Mouse (Mus musculus) urinary bladder, postnatal 10 days (tissue): ENCODE measurements around the gene Steap4.
"Not testable (repeated sequence)": the region's sequence is repeated elsewhere in the genome, so short reads cannot be mapped to it uniquely, and the experiment has no call there.

Experiments used
- DNase-seq: peaks from one replicate; pipeline ENCODE4 v3.0.0; 2022; ENCODE audit warnings: low spot score

Gene Steap4

GRCm38 (mm10) chr5:7960176-7960575 is at the start of gene Steap4:
Gene Steap4 (plus strand): TSS chr5:7960457.
- DNase-seq, result no peak

GRCm38 (mm10) chr5:7911975-7912374 is 48.3 kb upstream of the Steap4 start:
- DNase-seq, result no peak

GRCm38 (mm10) chr5:7917501-7918295 is 42.6 kb upstream of the Steap4 start:
- no peak for DNase-seq

GRCm38 (mm10) chr5:7918296-7918579 is 42.0 kb upstream of the Steap4 start:
- no peak for DNase-seq

GRCm38 (mm10) chr5:7919681-7920080 is 40.6 kb upstream of the Steap4 start:
- DNase-seq, result no peak

GRCm38 (mm10) chr5:7922751-7923150 is 37.5 kb upstream of the Steap4 start:
- no peak for DNase-seq

- no peak for DNase-seq
These were observed 36.6 kb upstream of the Steap4 start for GRCm38 (mm10) chr5:7923666-7924065.

GRCm38 (mm10) chr5:7932234-7933221 is 27.7 kb upstream of the Steap4 start:
- DNase-seq, result no peak

- not testable (repeated sequence) for DNase-seq
These were observed 26.8 kb upstream of the Steap4 start for GRCm38 (mm10) chr5:7933495-7933894.

GRCm38 (mm10) chr5:7933933-7934675 is 26.2 kb upstream of the Steap4 start:
- DNase-seq, result no peak

- no peak for DNase-seq
These were observed 5.4 kb upstream of the Steap4 start for GRCm38 (mm10) chr5:7954838-7955237.

- DNase-seq, result no peak
These were observed 4.8 kb upstream of the Steap4 start for GRCm38 (mm10) chr5:7955371-7955966.

GRCm38 (mm10) chr5:7958061-7958460 is 2.2 kb upstream of the Steap4 start:
- no peak for DNase-seq

- DNase-seq, result no peak
These were observed 971 bp upstream of the Steap4 start for GRCm38 (mm10) chr5:7959286-7959685.

GRCm38 (mm10) chr5:7961113-7961512 is 856 bp downstream of the Steap4 start:
- DNase-seq, result no peak

GRCm38 (mm10) chr5:7965281-7965680 is 5.0 kb downstream of the Steap4 start:
- no peak for DNase-seq

GRCm38 (mm10) chr5:7968152-7968551 is 7.9 kb downstream of the Steap4 start:
- no peak for DNase-seq

- DNase-seq, result no peak
These were observed 12.0 kb downstream of the Steap4 start for GRCm38 (mm10) chr5:7972266-7972665.

GRCm38 (mm10) chr5:7974522-7975197 is 14.4 kb downstream of the Steap4 start:
- no peak for DNase-seq

- no peak for DNase-seq
These were observed 20.3 kb downstream of the Steap4 start for GRCm38 (mm10) chr5:7980586-7980985.

- DNase-seq, result no peak
These were observed 27.7 kb downstream of the Steap4 start for GRCm38 (mm10) chr5:7987962-7988361.
